Mouse (Mus musculus) limb, embryonic 15.5 days (tissue): ENCODE results near the gene Fam196a. TPM values are rescaled to one million over a fixed set of nuclear protein-coding genes. Genes with fewer than 3 reads are reported as not detected.

ENCODE experiments used
- ATAC-seq: fragments of 200-750 bp; cut with Nextera tagmentation; 2 replicates; pipeline ENCODE4 v1.8.0; 2017; ENCODE audit warnings: low read depth, moderate TSS enrichment; ENCODE audit not compliant: insufficient number of reproducible peaks, low FRiP score, low TSS enrichment
- H3K27ac ChIP-seq: fragments of 300-500 bp; sonication (generic); 2 replicates; pipeline ENCODE4 v1.5.1; 2015; ENCODE audit warnings: moderate library complexity, mild to moderate bottlenecking, inconsistent platforms
- H3K27me3 ChIP-seq: fragments of 300-500 bp; sonication (generic); 2 replicates; pipeline ENCODE4 v1.6.1; 2015; ENCODE audit warnings: inconsistent platforms
- H3K36me3 ChIP-seq: fragments of 300-500 bp; sonication (generic); 2 replicates; pipeline ENCODE4 v1.6.1; 2015; ENCODE audit warnings: inconsistent platforms
- H3K4me1 ChIP-seq: fragments of 300-500 bp; sonication (generic); 2 replicates; pipeline ENCODE4 v1.6.1; 2015; ENCODE audit warnings: inconsistent platforms
- H3K4me2 ChIP-seq: fragments of 300-500 bp; sonication (generic); 2 replicates; pipeline ENCODE4 v1.6.1; 2015; ENCODE audit warnings: mild to moderate bottlenecking, inconsistent platforms
- H3K4me3 ChIP-seq: fragments of 300-500 bp; sonication (generic); 2 replicates; pipeline ENCODE4 v1.5.1; 2015; ENCODE audit warnings: mild to moderate bottlenecking, inconsistent platforms
- H3K9ac ChIP-seq: fragments of 300-500 bp; sonication (generic); 2 replicates; pipeline ENCODE4 v1.6.1; 2015; ENCODE audit warnings: inconsistent platforms
- H3K9me3 ChIP-seq: fragments of 300-500 bp; sonication (generic); 2 replicates; pipeline ENCODE4 v1.6.1; 2016; ENCODE audit warnings: inconsistent platforms
- WGBS: fragments of 180-500 bp; shearing (Covaris S2); methylation state at CpG from one replicate; pipeline ENCODE4 v1.1.7; 2015; 5-methylcytosine and 5-hydroxymethylcytosine counted together
- polyA plus RNA-seq: library from polyadenylated mRNA; unstranded; fragments of >200 nt; fragmentation: Nextera tagmentation; extraction: Ambion mirVana; gene quantifications from 2 replicates; pipeline ENCODE4 v1.2.1, GENCODE M21; 2015

Gene Fam196a
- 1.9 and 2.6 TPM in 2 replicates for polyA plus RNA-seq

DNA sequence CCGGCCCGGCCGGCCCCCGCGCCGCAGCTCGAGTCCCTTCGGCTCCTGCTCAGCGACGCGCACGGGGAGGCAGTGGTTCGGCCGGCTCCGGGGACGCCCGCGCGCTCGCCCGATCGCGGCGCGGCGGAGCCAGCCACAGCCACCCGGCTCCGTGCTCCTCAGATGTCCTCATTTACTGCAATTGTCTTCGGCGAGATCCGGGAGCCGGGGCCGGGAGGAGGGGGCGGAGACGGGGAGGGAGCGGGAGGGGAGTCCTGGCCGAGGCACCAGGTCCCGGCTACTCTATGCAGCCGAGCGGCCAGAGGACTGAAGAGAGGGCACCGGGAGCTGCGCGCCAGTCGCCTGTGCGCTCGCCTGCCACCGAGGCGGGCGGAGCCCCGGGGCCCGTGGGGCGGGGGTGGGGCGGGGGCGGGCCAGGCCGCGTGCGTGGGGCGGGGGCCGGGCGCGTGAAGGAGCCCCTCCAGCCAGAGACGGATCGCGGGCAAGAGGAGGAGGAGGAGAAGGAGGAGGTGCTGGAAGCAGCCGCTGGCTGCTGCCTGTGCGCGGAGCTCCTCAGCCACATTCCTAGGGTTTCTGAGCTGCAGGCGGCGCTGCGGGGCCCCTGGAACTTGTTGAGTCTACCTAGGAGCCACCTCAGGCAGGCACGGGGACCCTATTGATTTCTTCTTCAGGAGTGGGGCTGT is at the start of gene Fam196a:
Gene Fam196a, minus strand, starts transcription at position 504 of the 683 bp plus-strand sequence.
- under 1% methylated on average over 47 of the region's 71 CpGs for WGBS
- H3K27ac ChIP-seq: no peak within 1 kb of the TSS

DNA sequence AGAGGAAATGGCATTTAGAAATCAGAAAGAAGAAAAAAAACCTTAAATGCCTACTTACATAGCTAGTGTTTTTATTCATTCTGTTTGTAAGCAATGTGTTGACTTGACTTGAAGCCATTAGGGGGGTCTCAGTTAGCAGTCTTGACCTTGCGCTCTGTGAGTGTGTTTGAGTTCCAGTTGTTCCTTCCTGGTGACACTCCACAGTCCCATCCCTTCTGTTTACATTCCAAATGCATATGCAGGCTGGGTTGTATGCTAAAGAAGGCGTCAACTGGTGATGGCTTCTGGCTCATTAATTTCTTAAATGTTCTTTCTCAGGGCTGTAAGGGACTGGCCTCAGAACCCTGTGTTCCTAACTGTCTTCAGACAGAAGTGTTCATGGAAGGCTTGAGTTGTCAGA is 23.4 kb upstream of the Fam196a start:
- no peak overlapping the region for H3K27ac ChIP-seq
- H3K4me1 ChIP-seq: no peaks in the 10 kb centered on the region
- 96% methylated on average over 2 of the region's 2 CpGs for WGBS
- no peaks in the 10 kb centered on the region for H3K9me3 ChIP-seq
- no peak overlapping the region for H3K4me2 ChIP-seq
- H3K27me3 ChIP-seq: no peaks in the 10 kb centered on the region
- no peak for ATAC-seq
- no peak overlapping the region for H3K9ac ChIP-seq
- H3K36me3 ChIP-seq: 0 out of 2 replicates have a peak, but pooled peaks cover 3% of the 10 kb centered on the region
- H3K4me3 ChIP-seq: no peak overlapping the region

More for the DNA sequence above, at the start of gene Fam196a:
- no peaks in the 10 kb centered on the region for H3K9me3 ChIP-seq
- ATAC-seq: peak; percentile 71; the same call in 1 of the 2 replicates
- H3K27me3 ChIP-seq: peaks cover 22% of the 10 kb centered on the region
- H3K4me3 ChIP-seq: peak within 1 kb of the TSS; percentile 52
- H3K4me2 ChIP-seq: peak within 1 kb of the TSS; percentile 95
- H3K4me1 ChIP-seq: peaks cover 24% of the 10 kb centered on the region
- 0 out of 2 replicates have a peak within 1 kb of the TSS, but pooled peaks have one; percentile 21 for H3K9ac ChIP-seq
- H3K36me3 ChIP-seq: no peaks in the 10 kb centered on the region

DNA sequence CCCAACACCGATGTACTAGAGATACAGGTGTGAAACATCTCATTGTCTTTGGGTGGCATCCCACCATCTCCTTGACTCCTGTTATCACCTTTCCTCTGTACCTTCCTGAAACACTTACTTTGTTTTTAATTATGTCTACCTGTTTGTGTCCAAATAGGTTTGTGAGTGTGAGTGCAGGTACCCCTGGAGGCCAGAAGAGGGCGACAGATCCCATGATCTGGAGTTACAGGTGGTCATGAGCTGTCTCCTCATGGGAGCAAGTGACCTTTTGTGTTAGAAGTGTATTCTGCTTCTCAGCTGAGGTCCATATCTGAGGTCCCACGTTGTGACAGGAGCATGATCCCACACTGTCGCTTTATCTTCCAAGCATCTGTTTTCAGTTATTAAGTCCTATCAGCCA is 22.6 kb upstream of the Fam196a start:
- no peak overlapping the region for H3K4me2 ChIP-seq
- H3K4me1 ChIP-seq: no peaks in the 10 kb centered on the region
- no peak overlapping the region for H3K27ac ChIP-seq
- H3K36me3 ChIP-seq: 0 out of 2 replicates have a peak, but pooled peaks cover 3% of the 10 kb centered on the region
- no peak overlapping the region for H3K4me3 ChIP-seq
- H3K9ac ChIP-seq: no peak overlapping the region
- WGBS: 59% methylated on average over 4 of the region's 4 CpGs
- no peaks in the 10 kb centered on the region for H3K27me3 ChIP-seq
- no peak for ATAC-seq
- H3K9me3 ChIP-seq: no peaks in the 10 kb centered on the region

DNA sequence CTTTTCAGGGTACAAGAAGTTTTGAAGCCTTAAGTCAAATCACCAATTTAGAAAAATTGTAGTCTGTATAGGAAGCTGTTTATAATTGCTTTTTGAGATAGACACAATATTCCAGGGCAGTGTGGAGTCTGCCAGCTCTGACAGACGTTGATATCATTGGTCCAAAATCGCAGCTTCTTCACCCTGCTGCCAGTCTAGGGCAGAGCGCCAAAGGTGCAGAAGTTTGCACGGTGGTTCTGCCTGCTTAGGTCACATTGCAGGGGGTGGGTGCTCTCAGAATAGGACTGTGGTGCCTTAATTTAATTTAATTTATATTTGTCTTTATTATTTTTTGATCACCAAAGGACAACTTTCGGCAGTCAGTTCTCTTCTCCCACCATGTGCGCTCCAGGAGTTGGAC is 20.9 kb upstream of the Fam196a start:
- H3K27me3 ChIP-seq: no peaks in the 10 kb centered on the region
- no peak overlapping the region for H3K4me2 ChIP-seq
- H3K9ac ChIP-seq: no peak overlapping the region
- no peaks in the 10 kb centered on the region for H3K4me1 ChIP-seq
- no peak overlapping the region for H3K4me3 ChIP-seq
- no peaks in the 10 kb centered on the region for H3K9me3 ChIP-seq
- H3K36me3 ChIP-seq: no peaks in the 10 kb centered on the region
- ATAC-seq: no peak
- H3K27ac ChIP-seq: no peak overlapping the region
- WGBS: 84% methylated on average over 6 of the region's 6 CpGs

DNA sequence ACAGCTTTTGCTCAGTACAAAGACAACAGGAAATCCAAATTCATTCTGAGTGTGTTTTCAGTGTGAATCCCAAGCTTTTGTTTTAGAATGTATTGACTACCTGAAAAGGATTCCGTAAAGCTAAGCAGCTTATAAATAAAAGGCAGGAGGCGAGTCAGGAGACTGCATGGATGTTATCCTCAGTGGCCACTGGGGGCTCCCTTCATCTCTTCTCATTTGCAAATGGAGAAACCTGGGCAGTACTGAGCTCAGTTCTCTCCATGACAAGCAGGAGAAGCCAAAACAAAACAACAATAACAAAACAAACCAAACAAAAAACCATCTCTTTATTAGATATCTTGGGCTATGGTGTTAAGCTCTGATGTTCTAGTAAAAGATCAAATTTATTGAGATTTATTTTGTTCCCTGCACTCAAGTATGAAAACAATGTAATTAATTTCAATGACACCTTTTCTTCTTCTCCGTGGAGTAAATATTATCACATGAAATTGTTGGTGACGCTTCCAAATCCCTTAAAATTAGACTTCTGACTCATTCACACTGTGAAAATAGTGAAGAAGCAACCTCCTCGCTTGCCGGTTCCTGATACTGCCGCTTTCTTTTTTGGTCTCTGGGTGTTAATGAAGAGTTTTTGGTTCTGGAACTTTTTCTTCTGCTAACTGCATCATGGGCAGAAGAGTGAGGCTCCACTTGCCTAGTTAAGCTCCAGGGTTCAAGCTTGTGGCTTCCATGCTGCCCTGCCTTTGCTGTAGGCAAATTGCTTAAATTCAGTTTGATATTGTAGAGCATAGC is 7.9 kb upstream of the Fam196a start:
- 88% methylated on average over 7 of the region's 7 CpGs for WGBS
- H3K4me2 ChIP-seq: no peak overlapping the region
- H3K9me3 ChIP-seq: no peaks in the 10 kb centered on the region
- H3K27ac ChIP-seq: no peak overlapping the region
- no peaks in the 10 kb centered on the region for H3K4me1 ChIP-seq
- ATAC-seq: no peak
- no peak overlapping the region for H3K9ac ChIP-seq
- no peaks in the 10 kb centered on the region for H3K36me3 ChIP-seq
- H3K27me3 ChIP-seq: no peaks in the 10 kb centered on the region
- H3K4me3 ChIP-seq: no peak overlapping the region

DNA sequence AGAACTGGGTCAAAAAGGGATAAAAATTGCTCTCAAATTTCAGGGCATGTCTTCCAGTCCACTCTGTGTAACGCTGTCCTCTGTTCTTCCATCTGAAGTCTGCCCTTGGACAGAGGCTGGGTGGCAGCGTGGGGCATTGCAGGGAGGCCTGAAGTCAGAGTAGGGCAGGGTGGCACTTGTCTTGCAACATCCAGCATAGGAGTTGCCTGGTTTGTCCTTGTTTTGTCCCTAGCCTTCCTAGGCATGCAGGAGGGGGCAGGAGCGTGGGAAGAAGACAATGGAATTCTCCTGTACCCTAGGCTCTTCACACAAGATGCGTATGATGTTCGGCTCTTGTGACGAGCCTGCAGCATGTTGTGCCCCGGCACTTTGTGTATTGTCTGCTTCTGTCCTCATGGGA is 5.5 kb upstream of the Fam196a start:
- Histone ChIP-seq H3K9ac (no peak overlapping the region), H3K9me3 (no peaks in the 10 kb centered on the region), H3K27ac (no peak overlapping the region), H3K4me1 (peaks cover 3% of the 10 kb centered on the region; the same call in 1 of the 2 replicates), H3K27me3 (no peaks in the 10 kb centered on the region; the same call in 1 of the 2 replicates), H3K4me3 (no peak overlapping the region), H3K4me2 (no peak overlapping the region), H3K36me3 (no peaks in the 10 kb centered on the region)
- no peak for ATAC-seq
- WGBS: 77% methylated on average over 7 of the region's 7 CpGs

DNA sequence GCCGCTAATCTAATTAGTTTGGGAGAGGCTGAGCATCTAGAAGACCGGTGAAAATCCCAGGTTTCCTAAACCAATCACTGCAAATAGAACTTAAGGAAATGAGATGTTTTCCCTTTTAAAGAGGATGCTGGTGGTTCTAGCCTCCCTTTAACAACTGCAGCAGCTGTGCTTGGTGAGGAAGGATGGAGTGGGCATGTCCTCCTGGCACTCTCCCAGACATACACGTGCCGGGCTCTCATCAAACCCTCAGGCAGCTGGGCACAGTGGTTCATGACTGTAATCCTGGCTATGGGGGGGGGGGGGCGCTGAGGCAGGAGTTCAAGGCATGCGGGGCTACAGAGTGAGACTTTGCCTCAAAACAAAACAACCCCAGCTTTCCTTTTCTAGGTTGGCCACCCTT is 4.8 kb upstream of the Fam196a start:
- H3K27ac ChIP-seq: no peak overlapping the region
- no peak for ATAC-seq
- H3K36me3 ChIP-seq: no peaks in the 10 kb centered on the region
- H3K4me2 ChIP-seq: no peak overlapping the region
- no peaks in the 10 kb centered on the region; the same call in 1 of the 2 replicates for H3K27me3 ChIP-seq
- peaks cover 9% of the 10 kb centered on the region for H3K4me1 ChIP-seq
- H3K9ac ChIP-seq: no peak overlapping the region
- H3K9me3 ChIP-seq: no peaks in the 10 kb centered on the region
- WGBS: 67% methylated on average over 6 of the region's 6 CpGs
- no peak overlapping the region for H3K4me3 ChIP-seq

DNA sequence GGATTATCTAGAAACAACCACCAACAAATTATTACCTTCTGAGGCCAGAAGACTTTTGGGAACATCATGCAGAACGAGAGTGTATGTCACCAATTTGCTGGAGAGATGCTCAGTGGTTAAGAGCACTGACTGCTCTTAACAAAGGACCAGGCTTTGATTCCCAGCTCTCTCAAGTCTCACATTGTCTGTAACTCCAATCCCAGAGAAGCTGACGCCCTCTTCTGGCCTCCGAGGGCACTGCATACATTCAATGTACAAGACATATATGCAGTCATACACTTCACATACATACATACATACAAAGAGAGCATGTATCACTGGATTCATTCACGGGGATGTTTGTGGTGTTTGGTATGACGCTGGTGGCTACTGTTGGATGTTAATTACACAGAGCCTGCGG is 3.7 kb upstream of the Fam196a start:
- no peak overlapping the region for H3K27ac ChIP-seq
- H3K27me3 ChIP-seq: peaks cover 10% of the 10 kb centered on the region
- no peaks in the 10 kb centered on the region for H3K36me3 ChIP-seq
- no peak overlapping the region for H3K4me2 ChIP-seq
- ATAC-seq: no peak
- 95% methylated on average over 6 of the region's 6 CpGs for WGBS
- H3K4me1 ChIP-seq: peaks cover 20% of the 10 kb centered on the region
- no peak overlapping the region for H3K4me3 ChIP-seq
- no peaks in the 10 kb centered on the region for H3K9me3 ChIP-seq
- no peak overlapping the region for H3K9ac ChIP-seq

DNA sequence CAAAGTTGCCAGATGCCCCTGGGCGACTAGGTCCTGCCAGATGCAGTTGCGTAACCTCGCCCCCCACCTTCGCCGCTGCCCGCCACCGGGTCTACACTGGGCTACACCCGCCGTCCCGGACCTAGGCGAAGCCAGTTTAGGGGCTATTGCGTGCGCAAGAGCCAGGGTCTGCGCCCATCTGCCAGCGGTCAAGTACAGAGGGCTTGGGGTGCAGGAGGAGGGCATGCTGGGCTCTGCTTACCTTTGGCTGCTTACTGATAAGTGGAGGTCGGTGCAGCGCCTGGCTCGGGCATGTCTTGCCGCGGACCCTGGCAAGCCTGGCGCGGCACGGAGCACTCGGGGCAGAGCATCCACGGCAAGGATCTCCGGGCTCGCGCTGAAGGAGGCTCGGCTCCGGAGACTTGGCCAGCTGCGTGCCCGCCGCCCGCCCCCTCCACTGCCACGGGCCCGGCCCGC is 731 bp downstream of the Fam196a start:
- Histone ChIP-seq H3K9ac (0 out of 2 replicates have a peak overlapping the region, but pooled peaks have one; percentile 21), H3K27me3 (peaks cover 22% of the 10 kb centered on the region), H3K36me3 (no peaks in the 10 kb centered on the region), H3K4me1 (peaks cover 24% of the 10 kb centered on the region), H3K9me3 (no peaks in the 10 kb centered on the region), H3K27ac (no peak overlapping the region), H3K4me3 (peak overlapping the region; percentile 52), H3K4me2 (peak overlapping the region; percentile 95)
- WGBS: under 1% methylated on average over 37 of the region's 37 CpGs
- ATAC-seq: peak; percentile 8; the same call in 1 of the 2 replicates

DNA sequence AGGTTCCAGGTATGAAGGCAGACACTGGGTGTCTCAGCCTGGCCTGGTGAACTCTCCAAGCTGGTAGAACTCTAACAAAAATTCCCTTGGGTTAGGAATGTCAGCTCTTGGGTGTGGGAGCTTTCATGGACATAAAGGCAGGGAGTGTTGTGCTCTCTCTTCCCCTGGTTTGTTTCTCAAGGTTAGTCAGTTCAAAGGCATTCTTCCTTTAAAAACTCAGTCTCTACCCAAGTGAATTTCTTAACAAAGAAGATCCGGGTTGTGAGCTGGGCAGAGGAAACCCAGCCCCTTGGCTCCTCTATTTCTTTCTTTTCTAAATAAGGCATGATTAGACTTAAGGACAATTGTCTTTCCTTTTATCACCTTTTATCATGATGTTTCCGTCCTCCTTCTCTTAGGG is 6.3 kb downstream of the Fam196a start:
- WGBS: 81% methylated on average over 2 of the region's 2 CpGs
- H3K4me1 ChIP-seq: peaks cover 4% of the 10 kb centered on the region; the same call in 1 of the 2 replicates

DNA sequence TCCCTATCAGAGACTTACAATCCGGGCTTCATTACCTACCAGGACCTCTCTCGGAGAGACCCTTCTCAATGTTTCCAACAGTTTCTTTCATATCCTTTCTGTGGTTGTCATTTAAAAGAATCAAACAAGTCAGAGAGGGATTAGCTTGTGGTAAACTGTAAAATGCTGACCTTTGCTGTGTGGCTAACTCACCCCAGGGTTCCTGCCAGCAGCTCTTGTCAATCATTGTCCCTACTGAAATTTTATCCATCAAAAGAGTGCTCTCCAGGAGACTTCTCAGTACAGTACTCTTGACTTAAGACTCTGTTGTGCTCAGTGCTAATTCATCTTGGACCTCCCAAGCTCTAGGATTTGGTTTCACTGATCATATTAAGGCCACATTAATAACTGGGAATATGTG is 36.2 kb downstream of the Fam196a start:
- Histone ChIP-seq H3K9ac (no peak overlapping the region), H3K27ac (no peak overlapping the region), H3K4me1 (no peaks in the 10 kb centered on the region), H3K9me3 (no peaks in the 10 kb centered on the region), H3K4me2 (no peak overlapping the region), H3K27me3 (no peaks in the 10 kb centered on the region), H3K4me3 (no peak overlapping the region), H3K36me3 (peaks cover 6% of the 10 kb centered on the region; the same call in 1 of the 2 replicates)
- 71% methylated on average over 2 of the region's 2 CpGs for WGBS
- ATAC-seq: no peak

More for the DNA sequence above, 6.3 kb downstream of the Fam196a start:
- Histone ChIP-seq H3K27me3 (peaks cover 13% of the 10 kb centered on the region), H3K4me2 (no peak overlapping the region), H3K9me3 (no peaks in the 10 kb centered on the region), H3K4me3 (no peak overlapping the region), H3K27ac (no peak overlapping the region), H3K9ac (no peak overlapping the region), H3K36me3 (no peaks in the 10 kb centered on the region)
- no peak for ATAC-seq

DNA sequence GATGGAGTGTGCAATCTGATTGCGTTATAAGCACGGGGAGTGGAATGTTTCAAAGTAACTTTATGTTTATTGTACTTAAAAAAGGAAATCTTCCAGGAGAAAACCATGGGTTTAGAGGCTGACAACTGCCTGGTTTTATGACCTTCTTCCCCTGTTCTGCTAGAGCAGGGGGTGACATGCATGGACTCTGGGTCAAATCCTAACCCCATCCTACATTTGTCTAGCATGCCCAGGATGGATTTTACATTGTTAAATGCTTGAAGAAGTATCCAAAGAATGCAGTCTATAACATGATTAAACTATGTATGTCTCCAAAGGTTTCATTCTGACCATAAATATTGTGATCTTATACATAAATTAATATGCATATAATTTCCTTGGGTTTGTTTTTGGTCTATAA is 38.8 kb downstream of the Fam196a start:
- no peak overlapping the region for H3K27ac ChIP-seq
- H3K4me3 ChIP-seq: no peak overlapping the region
- no peaks in the 10 kb centered on the region for H3K27me3 ChIP-seq
- H3K9me3 ChIP-seq: no peaks in the 10 kb centered on the region
- WGBS: 72% methylated on average over 2 of the region's 2 CpGs
- no peak for ATAC-seq
- no peaks in the 10 kb centered on the region; the same call in 1 of the 2 replicates for H3K4me1 ChIP-seq
- H3K9ac ChIP-seq: no peak overlapping the region
- H3K36me3 ChIP-seq: peaks cover 7% of the 10 kb centered on the region; the same call in 1 of the 2 replicates
- H3K4me2 ChIP-seq: no peak overlapping the region
